Mouse (Mus musculus) limb, embryonic 10.5 days (tissue): ENCODE data around the gene Selp. TPM values are rescaled to one million over a fixed set of nuclear protein-coding genes. Genes with fewer than 3 reads are reported as not detected.

Experiments
- DNase-seq: peaks from one replicate; pipeline ENCODE4 v3.0.0-alpha.2; 2017; ENCODE audit warnings: low spot score
- H3K27ac ChIP-seq: fragments of 300-500 bp; sonication (generic); 2 replicates; pipeline ENCODE4 v1.5.1; 2016; ENCODE audit warnings: mild to moderate bottlenecking
- H3K27me3 ChIP-seq: fragments of 300-500 bp; sonication (generic); 2 replicates; pipeline ENCODE4 v1.6.1; 2016; ENCODE audit warnings: low read depth, mild to moderate bottlenecking; ENCODE audit not compliant: poor library complexity, severe bottlenecking
- H3K36me3 ChIP-seq: fragments of 300-500 bp; sonication (generic); 2 replicates; pipeline ENCODE4 v1.6.1; 2016; ENCODE audit warnings: mild to moderate bottlenecking, moderate library complexity
- H3K4me1 ChIP-seq: fragments of 300-500 bp; sonication (generic); 2 replicates; pipeline ENCODE4 v1.6.1; 2016
- H3K4me3 ChIP-seq: fragments of 300-500 bp; sonication (generic); 2 replicates; pipeline ENCODE4 v1.5.1; 2016; ENCODE audit warnings: mild to moderate bottlenecking, moderate library complexity
- H3K9me3 ChIP-seq: fragments of 300-500 bp; sonication (generic); replicated peaks from 2 replicates; pipeline ENCODE4 v1.6.1; 2016; ENCODE audit warnings: mild to moderate bottlenecking
- WGBS: fragments of 180-500 bp; shearing (Covaris S2); methylation state at CpG from one replicate; pipeline ENCODE4 v1.1.7; 2016; 5-methylcytosine and 5-hydroxymethylcytosine counted together
- polyA plus RNA-seq: library from polyadenylated mRNA; unstranded; fragments of >200 nt; fragmentation: Nextera tagmentation; extraction: Ambion mirVana; gene quantifications from 2 replicates; pipeline ENCODE4 v1.2.1, GENCODE M21; 2016

Selp gene
- polyA plus RNA-seq: 0.04 and 0.05 TPM in 2 replicates

GRCm38 (mm10) chr1:164114947-164115493, at the start of gene Selp:
Gene Selp (plus strand): TSS chr1:164115264.
- no peak within 1 kb of the TSS for H3K27ac ChIP-seq
- WGBS: 75% methylated on average over 8 of the region's 8 CpGs
- no peaks in the 10 kb centered on the region for H3K36me3 ChIP-seq
- DNase-seq: no peak
- H3K4me3 ChIP-seq: no peak within 1 kb of the TSS
- peaks cover 4% of the 10 kb centered on the region for H3K4me1 ChIP-seq
- H3K9me3 ChIP-seq: no peaks in the 10 kb centered on the region
- no peaks in the 10 kb centered on the region for H3K27me3 ChIP-seq

GRCm38 (mm10) chr1:164069261-164069660, 45.8 kb upstream of the Selp start:
- H3K4me3 ChIP-seq: no peak overlapping the region
- DNase-seq: no peak
- no peaks in the 10 kb centered on the region for H3K27me3 ChIP-seq
- H3K27ac ChIP-seq: no peak overlapping the region
- H3K9me3 ChIP-seq: no peaks in the 10 kb centered on the region
- H3K4me1 ChIP-seq: no peaks in the 10 kb centered on the region
- no peaks in the 10 kb centered on the region for H3K36me3 ChIP-seq

- WGBS: 90% methylated on average over 4 of the region's 4 CpGs
- no peak for DNase-seq
These were observed 44.6 kb upstream of the Selp start for GRCm38 (mm10) chr1:164070461-164070860.

GRCm38 (mm10) chr1:164071111-164071510, 44.0 kb upstream of the Selp start:
- no peak for DNase-seq
- no peak overlapping the region for H3K4me3 ChIP-seq
- H3K27me3 ChIP-seq: no peaks in the 10 kb centered on the region
- H3K36me3 ChIP-seq: no peaks in the 10 kb centered on the region
- no peaks in the 10 kb centered on the region for H3K9me3 ChIP-seq
- no peaks in the 10 kb centered on the region for H3K4me1 ChIP-seq
- WGBS: 85% methylated on average over 7 of the region's 7 CpGs
- no peak overlapping the region for H3K27ac ChIP-seq

More at GRCm38 (mm10) chr1:164070461-164070860, 44.6 kb upstream of the Selp start:
- no peak overlapping the region for H3K4me3 ChIP-seq
- H3K4me1 ChIP-seq: no peaks in the 10 kb centered on the region
- no peaks in the 10 kb centered on the region for H3K27me3 ChIP-seq
- H3K36me3 ChIP-seq: no peaks in the 10 kb centered on the region
- H3K27ac ChIP-seq: no peak overlapping the region
- no peaks in the 10 kb centered on the region for H3K9me3 ChIP-seq

- no peaks in the 10 kb centered on the region for H3K36me3 ChIP-seq
- H3K27ac ChIP-seq: no peak overlapping the region
- H3K4me1 ChIP-seq: no peaks in the 10 kb centered on the region
- 91% methylated on average over 4 of the region's 4 CpGs for WGBS
- no peaks in the 10 kb centered on the region for H3K27me3 ChIP-seq
- DNase-seq: no peak
- no peaks in the 10 kb centered on the region for H3K9me3 ChIP-seq
- no peak overlapping the region for H3K4me3 ChIP-seq
These were observed 43.1 kb upstream of the Selp start for GRCm38 (mm10) chr1:164072001-164072400.

- Histone ChIP-seq H3K4me1 (no peaks in the 10 kb centered on the region), H3K27ac (no peak overlapping the region), H3K9me3 (no peaks in the 10 kb centered on the region), H3K36me3 (no peaks in the 10 kb centered on the region), H3K4me3 (no peak overlapping the region), H3K27me3 (no peaks in the 10 kb centered on the region)
- WGBS: 90% methylated on average over 9 of the region's 9 CpGs
- DNase-seq: no peak
These were observed 42.0 kb upstream of the Selp start for GRCm38 (mm10) chr1:164073091-164073490.

- Histone ChIP-seq H3K36me3 (no peaks in the 10 kb centered on the region), H3K27ac (no peak overlapping the region), H3K9me3 (no peaks in the 10 kb centered on the region), H3K4me3 (no peak overlapping the region), H3K4me1 (no peaks in the 10 kb centered on the region), H3K27me3 (no peaks in the 10 kb centered on the region)
- 85% methylated on average over 7 of the region's 7 CpGs for WGBS
- no peak for DNase-seq
These were observed 41.3 kb upstream of the Selp start for GRCm38 (mm10) chr1:164073803-164074202.

- 92% methylated on average over 2 of the region's 2 CpGs for WGBS
- Histone ChIP-seq H3K4me3 (no peak overlapping the region), H3K27me3 (no peaks in the 10 kb centered on the region), H3K27ac (no peak overlapping the region), H3K36me3 (no peaks in the 10 kb centered on the region), H3K4me1 (no peaks in the 10 kb centered on the region), H3K9me3 (no peaks in the 10 kb centered on the region)
- DNase-seq: no peak
These were observed 40.4 kb upstream of the Selp start for GRCm38 (mm10) chr1:164074606-164075140.

GRCm38 (mm10) chr1:164075416-164075815, 39.6 kb upstream of the Selp start:
- Histone ChIP-seq H3K27ac (no peak overlapping the region), H3K4me1 (no peaks in the 10 kb centered on the region), H3K36me3 (no peaks in the 10 kb centered on the region), H3K27me3 (no peaks in the 10 kb centered on the region), H3K4me3 (no peak overlapping the region), H3K9me3 (no peaks in the 10 kb centered on the region)
- 91% methylated on average over 1 of the region's 1 CpGs for whole genome bisulfite sequencing
- no peak for DNase-seq

- no peak overlapping the region for H3K27ac ChIP-seq
- no peak for DNase-seq
- H3K9me3 ChIP-seq: no peaks in the 10 kb centered on the region
- no peaks in the 10 kb centered on the region for H3K36me3 ChIP-seq
- H3K4me3 ChIP-seq: no peak overlapping the region
- WGBS: 66% methylated on average over 1 of the region's 1 CpGs
- H3K27me3 ChIP-seq: no peaks in the 10 kb centered on the region
- H3K4me1 ChIP-seq: no peaks in the 10 kb centered on the region
These were observed 38.6 kb upstream of the Selp start for GRCm38 (mm10) chr1:164076441-164076840.

- H3K36me3 ChIP-seq: no peaks in the 10 kb centered on the region
- no peak overlapping the region for H3K4me3 ChIP-seq
- DNase-seq: no peak
- no peaks in the 10 kb centered on the region for H3K27me3 ChIP-seq
- no peaks in the 10 kb centered on the region for H3K9me3 ChIP-seq
- H3K27ac ChIP-seq: no peak overlapping the region
- WGBS: 96% methylated on average over 3 of the region's 3 CpGs
- H3K4me1 ChIP-seq: no peaks in the 10 kb centered on the region
These were observed 38.0 kb upstream of the Selp start for GRCm38 (mm10) chr1:164077031-164077430.

- Histone ChIP-seq H3K4me1 (no peaks in the 10 kb centered on the region), H3K36me3 (no peaks in the 10 kb centered on the region), H3K27ac (no peak overlapping the region), H3K9me3 (no peaks in the 10 kb centered on the region), H3K4me3 (no peak overlapping the region), H3K27me3 (no peaks in the 10 kb centered on the region)
- 88% methylated on average over 4 of the region's 4 CpGs for WGBS
- DNase-seq: no peak
These were observed 36.7 kb upstream of the Selp start for GRCm38 (mm10) chr1:164078323-164078741.

GRCm38 (mm10) chr1:164079091-164079490, 36.0 kb upstream of the Selp start:
- no peaks in the 10 kb centered on the region for H3K9me3 ChIP-seq
- no peaks in the 10 kb centered on the region for H3K36me3 ChIP-seq
- H3K4me3 ChIP-seq: no peak overlapping the region
- H3K4me1 ChIP-seq: no peaks in the 10 kb centered on the region
- DNase-seq: no peak
- no peak overlapping the region for H3K27ac ChIP-seq
- 87% methylated on average over 11 of the region's 11 CpGs for WGBS
- no peaks in the 10 kb centered on the region for H3K27me3 ChIP-seq

- Histone ChIP-seq H3K4me3 (no peak overlapping the region), H3K27ac (no peak overlapping the region), H3K36me3 (no peaks in the 10 kb centered on the region), H3K27me3 (no peaks in the 10 kb centered on the region), H3K9me3 (no peaks in the 10 kb centered on the region), H3K4me1 (no peaks in the 10 kb centered on the region)
- no peak for DNase-seq
- 85% methylated on average over 4 of the region's 4 CpGs for WGBS
These were observed 32.0 kb upstream of the Selp start for GRCm38 (mm10) chr1:164083046-164083445.
